Mouse (Mus musculus) heart, adult 2 months (tissue): ENCODE results near the gene Pnlip. TPM values are rescaled to one million over a fixed set of nuclear protein-coding genes. Genes with fewer than 3 reads are reported as not detected.

Experiments used
- DNase-seq, 2 experiments: peaks; one replicate each; pipeline ENCODE4 v3.0.0; 2021
- H3K27ac ChIP-seq: fragments of 200-600 bp; 2 replicates; pipeline ENCODE4 v1.8.1; 2022
- H3K27me3 ChIP-seq: fragments of 200-500 bp; 2 replicates; pipeline ENCODE4 v1.6.1; 2012; ENCODE audit warnings: mild to moderate bottlenecking, low read length, inconsistent platforms, mixed read lengths; ENCODE audit not compliant: control insufficient read depth, insufficient read depth
- H3K36me3 ChIP-seq: fragments of 200-500 bp; 2 replicates; pipeline ENCODE4 v1.6.1; 2012; ENCODE audit warnings: low read length, inconsistent platforms; ENCODE audit not compliant: control insufficient read depth, insufficient read depth
- H3K4me1 ChIP-seq: fragments of 200-500 bp; 2 replicates; pipeline ENCODE4 v1.6.1; 2011; ENCODE audit warnings: low read length; ENCODE audit not compliant: control insufficient read depth, insufficient read depth
- H3K4me3 ChIP-seq: fragments of 200-600 bp; 2 replicates; pipeline ENCODE4 v1.8.1; 2022
- H3K79me2 ChIP-seq: fragments of 200-500 bp; replicated peaks from 2 replicates; pipeline ENCODE4 v1.6.1; 2012; ENCODE audit warnings: mild to moderate bottlenecking, inconsistent platforms, low read length, moderate library complexity, mixed read lengths; ENCODE audit not compliant: control insufficient read depth, insufficient read depth
- H3K9ac ChIP-seq: fragments of 200-500 bp; 2 replicates; pipeline ENCODE4 v1.6.1; 2012; ENCODE audit warnings: low read depth, mild to moderate bottlenecking, control low read depth, inconsistent platforms, low read length, mixed read lengths
- CTCF ChIP-seq: fragments of 200-600 bp; IDR thresholded peaks from 2 replicates; pipeline ENCODE4 v1.8.1; 2022; ENCODE audit warnings: antibody characterized with exemption, mild to moderate bottlenecking, moderate library complexity
- EP300 ChIP-seq: fragments of 200-500 bp; IDR thresholded peaks from 2 replicates; pipeline ENCODE4 v1.6.1; 2011; ENCODE audit warnings: low read depth, low read length, control low read depth; ENCODE audit not compliant: insufficient read depth
- POLR2A ChIP-seq: fragments of 200-500 bp; IDR thresholded peaks from 2 replicates; pipeline ENCODE4 v1.6.1; 2011; ENCODE audit warnings: mild to moderate bottlenecking, low read depth, low read length, control low read depth; ENCODE audit not compliant: insufficient read depth
- WGBS: fragments of 180-500 bp; shearing (Covaris S2); methylation state at CpG from one replicate; pipeline ENCODE4 v1.1.7; 2018; 5-methylcytosine and 5-hydroxymethylcytosine counted together
- intact Hi-C: fragments of 180-260 bp; cut with DNase I; formaldehyde crosslinking; loops from one replicate; pipeline ENCODE4 v1.15.1; 2025
- long read RNA-seq: library from polyadenylated mRNA; stranded (forward); transcript quantifications from one replicate; pipeline ENCODE4 v2.0.0, GENCODE M21; 2021
- polyA plus RNA-seq: library from polyadenylated mRNA; depleted of rRNA; stranded (reverse); fragments of >200 nt; gene quantifications from 2 replicates; pipeline ENCODE4 v1.2.3, GENCODE M21; 2012; rRNA removed
- total RNA-seq, 2 experiments: library from RNA; stranded (reverse); gene quantifications; 2 replicates each; pipeline ENCODE4 v1.2.3; 2021

The Pnlip gene
- not detected for total RNA-seq
- polyA plus RNA-seq: 0.29 TPM in 1 of 2 replicates, not detected in the other
- long read RNA-seq: 0 reads

GRCm38 (mm10) chr19:58652198-58652597, at the start of gene Pnlip:
Gene Pnlip, plus strand, starts transcription at chr19:58652498.
- no peak for TF ChIP-seq POLR2A
- no peak for TF ChIP-seq CTCF
- no peak for TF ChIP-seq EP300
- no peaks in the 10 kb centered on the region for H3K79me2 ChIP-seq
- H3K4me1 ChIP-seq: no peaks in the 10 kb centered on the region
- H3K27me3 ChIP-seq: no peaks in the 10 kb centered on the region
- H3K27ac ChIP-seq: no peak within 1 kb of the TSS
- no peak within 1 kb of the TSS for H3K9ac ChIP-seq
- 82% methylated on average over 5 of the region's 5 CpGs for WGBS
- no peak within 1 kb of the TSS for H3K4me3 ChIP-seq
- no peak for DNase-seq
- intact Hi-C loops: no loop called here
- no peaks in the 10 kb centered on the region for H3K36me3 ChIP-seq

GRCm38 (mm10) chr19:58609716-58610115, 42.6 kb upstream of the Pnlip start:
- H3K27ac ChIP-seq: no peak overlapping the region
- H3K9ac ChIP-seq: no peak overlapping the region
- WGBS: 67% methylated on average over 1 of the region's 1 CpGs
- TF ChIP-seq POLR2A: no peak
- no peak for TF ChIP-seq CTCF
- TF ChIP-seq EP300: no peak
- no peak for DNase-seq
- H3K4me3 ChIP-seq: no peak overlapping the region
- H3K79me2 ChIP-seq: no peaks in the 10 kb centered on the region
- intact Hi-C loops: no loop called here
- H3K4me1 ChIP-seq: no peaks in the 10 kb centered on the region
- H3K36me3 ChIP-seq: no peaks in the 10 kb centered on the region
- no peaks in the 10 kb centered on the region for H3K27me3 ChIP-seq

GRCm38 (mm10) chr19:58612745-58613144, 39.6 kb upstream of the Pnlip start:
- H3K79me2 ChIP-seq: no peaks in the 10 kb centered on the region
- no peak overlapping the region for H3K27ac ChIP-seq
- H3K4me3 ChIP-seq: no peak overlapping the region
- H3K36me3 ChIP-seq: no peaks in the 10 kb centered on the region
- WGBS: 89% methylated on average over 3 of the region's 3 CpGs
- no peaks in the 10 kb centered on the region for H3K4me1 ChIP-seq
- intact Hi-C loops: no loop called here
- DNase-seq: no peak
- no peak overlapping the region for H3K9ac ChIP-seq
- H3K27me3 ChIP-seq: no peaks in the 10 kb centered on the region
- TF ChIP-seq CTCF: no peak
- no peak for TF ChIP-seq EP300
- no peak for TF ChIP-seq POLR2A

- intact Hi-C loops: no loop called here
- 72% methylated on average over 7 of the region's 7 CpGs for WGBS
These were observed 35.7 kb upstream of the Pnlip start for GRCm38 (mm10) chr19:58616606-58617005.

GRCm38 (mm10) chr19:58620661-58621060, 31.6 kb upstream of the Pnlip start:
- intact Hi-C loops: loop anchor here (10.0 kb wide), 1 partner anchor 876 kb away; no protein-coding TSS in a partner anchor
- Histone ChIP-seq H3K27me3 (no peaks in the 10 kb centered on the region), H3K4me3 (no peak overlapping the region), H3K27ac (no peak overlapping the region), H3K4me1 (no peaks in the 10 kb centered on the region), H3K79me2 (no peaks in the 10 kb centered on the region), H3K9ac (no peak overlapping the region), H3K36me3 (no peaks in the 10 kb centered on the region)
- WGBS: 81% methylated on average over 3 of the region's 3 CpGs
- TF ChIP-seq EP300: no peak
- TF ChIP-seq POLR2A: no peak
- TF ChIP-seq CTCF: no peak
- no peak for DNase-seq

More at GRCm38 (mm10) chr19:58616606-58617005, 35.7 kb upstream of the Pnlip start:
- Histone ChIP-seq H3K36me3 (no peaks in the 10 kb centered on the region), H3K27me3 (no peaks in the 10 kb centered on the region), H3K4me1 (no peaks in the 10 kb centered on the region), H3K79me2 (no peaks in the 10 kb centered on the region), H3K4me3 (no peak overlapping the region), H3K9ac (no peak overlapping the region), H3K27ac (no peak overlapping the region)
- TF ChIP-seq POLR2A (no peak), EP300 (no peak), CTCF (no peak)
- DNase-seq: no peak

GRCm38 (mm10) chr19:58621646-58622045, 30.7 kb upstream of the Pnlip start:
- intact Hi-C loops: loop anchor here (10.0 kb wide), 1 partner anchor 877 kb away; no protein-coding TSS in a partner anchor
- WGBS: 55% methylated on average over 1 of the region's 1 CpGs
- no peak for TF ChIP-seq CTCF
- no peak for TF ChIP-seq POLR2A
- TF ChIP-seq EP300: no peak

More at GRCm38 (mm10) chr19:58621646-58622045, 30.7 kb upstream of the Pnlip start:
- Histone ChIP-seq H3K27me3 (no peaks in the 10 kb centered on the region), H3K4me3 (no peak overlapping the region), H3K79me2 (no peaks in the 10 kb centered on the region), H3K36me3 (no peaks in the 10 kb centered on the region), H3K4me1 (no peaks in the 10 kb centered on the region), H3K27ac (no peak overlapping the region), H3K9ac (no peak overlapping the region)
- DNase-seq: no peak
